Mouse (Mus musculus) liver, adult 2 months (tissue): ENCODE measurements around the gene Inpp5a.

Source experiments
- CTCF ChIP-seq: fragments of 200-500 bp; IDR thresholded peaks from 2 replicates; pipeline ENCODE4 v1.5.1; 2011; ENCODE audit warnings: low read depth, low read length, control low read depth
- POLR2A ChIP-seq: fragments of 200-500 bp; IDR thresholded peaks from 2 replicates; pipeline ENCODE4 v1.6.1; 2011; ENCODE audit warnings: low read length, control low read depth; ENCODE audit not compliant: insufficient read depth; ENCODE audit errors: extremely low read depth

- TF ChIP-seq CTCF (no peak), POLR2A (no peak)
Observed at GRCm38 (mm10) chr7:139406581-139406980, 17.7 kb downstream of the Inpp5a start.
